Mouse (Mus musculus): ENCODE measurements around the gene Tnfsf14. TPM values are rescaled to one million over a fixed set of nuclear protein-coding genes. Genes with fewer than 3 reads are reported as not detected.

Tnfsf14 gene
- polyA plus RNA-seq, 1 experiment from 2014 or later, result not detected

DNA sequence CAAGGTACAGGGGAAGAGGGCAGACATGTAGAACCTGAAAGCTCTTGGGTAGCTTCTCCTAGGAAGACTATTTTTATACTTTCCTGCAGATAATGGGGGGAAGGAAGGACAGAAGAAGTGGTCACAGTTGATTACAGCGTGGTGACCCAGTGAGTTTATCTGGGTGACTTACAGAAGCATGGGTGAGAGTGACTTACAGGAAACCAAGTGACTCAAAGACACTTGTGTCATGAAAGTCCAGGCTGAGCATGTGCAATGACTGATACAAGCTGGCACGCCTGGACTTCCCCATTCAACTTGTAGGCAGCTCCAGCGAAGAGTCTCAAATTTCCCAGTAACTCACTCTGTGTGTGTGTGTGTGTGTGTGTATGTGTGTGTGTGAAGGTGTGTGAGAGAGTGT lies 4.3 kb upstream of the Tnfsf14 start:
- Histone ChIP-seq H3K9me3 (no peaks in the 10 kb centered on the region), H3K4me3 (no peak overlapping the region)
- no peak for ATAC-seq (ENCODE audit: insufficient number of reproducible peaks, insufficient read depth, low FRiP score, low TSS enrichment, low read depth)

DNA sequence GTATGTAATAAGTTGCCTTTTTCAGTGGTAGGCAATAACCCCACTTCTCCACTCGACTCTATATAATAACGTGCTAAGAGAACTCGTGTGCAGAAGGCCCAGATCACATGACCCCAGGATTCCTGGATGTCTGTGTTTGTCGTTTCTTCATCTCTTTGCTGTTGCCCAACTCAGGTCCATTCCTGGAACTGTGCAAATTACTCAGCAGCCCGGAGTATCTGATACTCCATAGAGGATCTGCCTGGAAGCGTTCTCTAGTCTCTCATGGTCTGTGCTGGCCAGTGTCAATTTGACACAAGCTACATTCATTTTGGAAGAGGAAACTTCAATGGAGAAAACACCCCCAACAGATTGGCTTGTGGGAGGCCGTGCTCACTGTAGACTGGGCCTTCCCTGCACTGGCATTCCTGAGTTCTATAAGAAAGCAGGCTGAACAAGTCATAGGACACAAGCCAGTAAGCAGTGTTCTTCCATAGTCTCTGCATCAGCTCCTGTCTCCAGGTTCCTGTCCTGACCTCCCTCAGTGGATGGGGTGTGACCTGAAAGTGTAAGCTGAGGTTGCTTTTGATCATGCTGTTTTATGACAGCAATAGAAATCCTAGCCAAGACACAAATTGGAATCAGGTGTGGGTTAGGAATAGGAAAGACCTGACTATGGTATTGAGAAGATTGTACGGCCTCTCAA lies 1.5 kb upstream of the Tnfsf14 start:
- no peak overlapping the region for H3K4me3 ChIP-seq
- 73% methylated on average over 8 of the region's 8 CpGs for WGBS
- no peak for ATAC-seq (ENCODE audit: insufficient number of reproducible peaks, insufficient read depth, low FRiP score, low TSS enrichment, low read depth)
- H3K36me3 ChIP-seq, result no peaks in the 10 kb centered on the region
- no peaks in the 10 kb centered on the region for H3K4me1 ChIP-seq
- no peak overlapping the region for H3K27ac ChIP-seq
- no peak overlapping the region for H3K9ac ChIP-seq
- no peaks in the 10 kb centered on the region for H3K27me3 ChIP-seq
- no peaks in the 10 kb centered on the region for H3K9me3 ChIP-seq
- no peak overlapping the region for H3K4me2 ChIP-seq

More for the DNA sequence above, 4.3 kb upstream of the Tnfsf14 start:
- no peak overlapping the region for H3K27ac ChIP-seq
- no peaks in the 10 kb centered on the region for H3K4me1 ChIP-seq
- no peaks in the 10 kb centered on the region for H3K27me3 ChIP-seq
- no peak overlapping the region for H3K9ac ChIP-seq
- no peaks in the 10 kb centered on the region for H3K36me3 ChIP-seq
- WGBS, result 72% methylated on average over 3 of the region's 3 CpGs
- H3K4me2 ChIP-seq, result no peak overlapping the region

DNA sequence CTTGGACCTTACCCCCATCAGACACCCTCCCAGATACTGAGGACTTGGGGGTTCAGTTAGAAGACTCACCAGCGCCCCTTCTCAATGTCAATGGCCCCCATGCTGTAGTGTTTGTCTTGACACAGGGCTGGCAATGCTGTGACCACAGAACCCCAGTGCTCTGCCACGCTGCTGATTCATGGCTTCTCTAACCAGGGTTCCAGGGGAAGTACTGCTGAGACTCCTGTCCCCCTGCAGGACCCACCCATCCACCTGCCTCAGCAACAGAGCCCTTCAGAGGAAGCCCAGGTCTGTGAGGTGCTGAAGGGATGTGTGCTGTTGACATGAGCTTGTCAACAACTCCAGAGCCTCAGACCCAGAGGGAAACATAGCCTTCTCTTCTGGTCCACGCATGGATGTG lies 794 bp upstream of the Tnfsf14 start:
- H3K27ac ChIP-seq, result no peak overlapping the region
- H3K9me3 ChIP-seq, result no peaks in the 10 kb centered on the region
- H3K4me2 ChIP-seq, result no peak overlapping the region
- no peaks in the 10 kb centered on the region for H3K4me1 ChIP-seq
- no peaks in the 10 kb centered on the region for H3K27me3 ChIP-seq
- H3K9ac ChIP-seq, result no peak overlapping the region
- no peak for ATAC-seq (ENCODE audit: insufficient number of reproducible peaks, insufficient read depth, low FRiP score, low TSS enrichment, low read depth)
- no peaks in the 10 kb centered on the region for H3K36me3 ChIP-seq
- no peak overlapping the region for H3K4me3 ChIP-seq
- 76% methylated on average over 3 of the region's 3 CpGs for WGBS

DNA sequence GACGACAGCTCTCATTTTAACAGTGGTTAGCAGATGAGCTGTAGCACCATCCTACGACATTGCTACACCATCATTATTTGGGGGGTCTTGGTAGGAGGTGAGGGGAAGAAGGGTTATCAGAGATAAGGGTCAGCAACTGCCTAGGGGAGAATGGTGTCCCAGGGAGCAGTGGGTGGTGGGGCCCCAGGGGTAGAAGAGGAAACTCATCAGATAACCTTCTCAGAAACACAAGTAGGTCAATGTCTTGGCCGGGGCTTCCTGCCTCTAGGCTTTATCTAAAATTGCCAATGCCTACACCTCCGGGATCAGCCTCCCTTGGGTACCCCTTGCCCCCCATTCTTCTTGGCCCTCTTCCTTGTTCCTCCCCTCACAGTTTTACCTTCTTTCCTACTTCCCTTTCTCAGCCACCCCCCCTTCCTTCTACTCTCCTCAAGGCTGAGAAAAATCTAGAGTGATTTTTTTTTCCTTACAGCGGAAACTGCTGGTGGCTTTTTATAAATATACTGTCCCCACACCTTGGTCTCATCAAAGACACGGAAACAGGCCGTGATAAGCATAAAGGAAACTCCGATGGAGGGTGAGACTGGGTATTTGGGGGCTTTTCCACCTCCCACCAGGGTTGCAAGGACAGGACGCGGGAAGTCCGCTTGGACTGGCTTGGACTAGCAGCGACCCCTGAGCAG lies 5.3 kb downstream of the Tnfsf14 start:
- Histone ChIP-seq H3K9me3 (no peaks in the 10 kb centered on the region), H3K4me2 (no peak overlapping the region), H3K4me1 (no peaks in the 10 kb centered on the region), H3K27me3 (no peaks in the 10 kb centered on the region), H3K36me3 (no peaks in the 10 kb centered on the region), H3K27ac (no peak overlapping the region), H3K4me3 (no peak overlapping the region), H3K9ac (no peak overlapping the region)
- ATAC-seq (ENCODE audit: insufficient number of reproducible peaks, insufficient read depth, low FRiP score, low TSS enrichment, low read depth), result no peak
- 82% methylated on average over 12 of the region's 12 CpGs for WGBS

DNA sequence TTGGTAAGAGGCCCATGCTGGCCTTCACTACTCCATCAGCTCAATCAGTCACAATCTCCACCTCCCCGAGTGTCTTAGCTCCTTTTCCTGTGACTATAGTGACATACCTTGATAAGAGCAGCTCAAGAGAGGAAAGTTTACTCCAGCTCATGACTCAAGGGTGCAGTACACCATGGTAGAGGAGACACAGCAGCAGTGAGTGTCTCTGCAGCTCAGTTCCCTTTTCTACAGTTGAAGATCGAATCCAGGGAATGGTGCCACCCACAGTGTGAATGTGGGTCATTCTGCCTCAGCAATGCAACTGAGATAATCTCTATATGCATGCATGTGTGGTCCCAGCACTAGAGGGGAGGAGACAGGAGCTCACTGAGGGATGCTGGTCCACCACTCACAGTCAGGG lies 8.3 kb downstream of the Tnfsf14 start:
- Histone ChIP-seq H3K27me3 (no peaks in the 10 kb centered on the region), H3K4me3 (no peak overlapping the region), H3K9me3 (no peaks in the 10 kb centered on the region), H3K4me2 (no peak overlapping the region), H3K27ac (no peak overlapping the region), H3K4me1 (no peaks in the 10 kb centered on the region), H3K36me3 (no peaks in the 10 kb centered on the region), H3K9ac (no peak overlapping the region)
- 72% methylated on average over 2 of the region's 2 CpGs for WGBS
- no peak for ATAC-seq (ENCODE audit: insufficient number of reproducible peaks, insufficient read depth, low FRiP score, low TSS enrichment, low read depth)

DNA sequence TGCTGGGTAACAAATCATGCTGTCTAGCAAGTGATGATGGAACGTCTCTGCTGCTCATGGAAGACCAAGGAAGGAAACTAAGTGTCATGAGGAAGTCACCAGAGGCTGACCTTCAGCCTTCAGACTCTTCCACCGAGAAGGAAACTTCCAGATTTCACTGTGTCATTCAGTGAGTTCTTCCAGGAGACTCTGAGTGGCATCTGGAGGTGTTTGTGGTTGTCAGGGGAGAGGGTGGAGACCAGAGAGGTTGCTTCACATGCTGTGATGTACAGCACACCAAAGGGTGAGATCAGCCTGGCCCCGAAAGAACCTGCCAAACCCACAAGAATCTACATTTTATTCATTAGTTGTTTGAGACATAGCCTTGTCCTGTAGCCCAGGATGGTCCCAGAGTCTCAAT lies 11.1 kb downstream of the Tnfsf14 start:
- Histone ChIP-seq H3K4me3 (no peak overlapping the region), H3K9ac (no peak overlapping the region), H3K27me3 (no peaks in the 10 kb centered on the region), H3K36me3 (no peaks in the 10 kb centered on the region), H3K4me1 (no peaks in the 10 kb centered on the region), H3K9me3 (no peaks in the 10 kb centered on the region), H3K4me2 (no peak overlapping the region), H3K27ac (no peak overlapping the region)
- WGBS, result 67% methylated on average over 3 of the region's 3 CpGs
- no peak for ATAC-seq (ENCODE audit: insufficient number of reproducible peaks, insufficient read depth, low FRiP score, low TSS enrichment, low read depth)

GRCm38 (mm10) chr17:57180363-57180762 lies 13.6 kb downstream of the Tnfsf14 start:
- no peak for ATAC-seq (ENCODE audit: insufficient number of reproducible peaks, insufficient read depth, low FRiP score, low TSS enrichment, low read depth)
- Histone ChIP-seq H3K4me1 (no peaks in the 10 kb centered on the region), H3K27ac (no peak overlapping the region), H3K36me3 (no peaks in the 10 kb centered on the region), H3K27me3 (no peaks in the 10 kb centered on the region), H3K4me3 (no peak overlapping the region), H3K9me3 (no peaks in the 10 kb centered on the region), H3K9ac (no peak overlapping the region), H3K4me2 (no peak overlapping the region)
- WGBS, result 35% methylated on average over 8 of the region's 8 CpGs

GRCm38 (mm10) chr17:57173351-57173750 lies 20.6 kb downstream of the Tnfsf14 start:
- no peak overlapping the region for H3K4me3 ChIP-seq
- no peaks in the 10 kb centered on the region for H3K9me3 ChIP-seq
- no peaks in the 10 kb centered on the region for H3K36me3 ChIP-seq
- no peaks in the 10 kb centered on the region for H3K27me3 ChIP-seq
- H3K9ac ChIP-seq, result no peak overlapping the region
- H3K27ac ChIP-seq, result no peak overlapping the region
- no peak overlapping the region for H3K4me2 ChIP-seq
- ATAC-seq (ENCODE audit: insufficient number of reproducible peaks, insufficient read depth, low FRiP score, low TSS enrichment, low read depth), result no peak
- H3K4me1 ChIP-seq, result no peaks in the 10 kb centered on the region
- 63% methylated on average over 4 of the region's 4 CpGs for WGBS

DNA sequence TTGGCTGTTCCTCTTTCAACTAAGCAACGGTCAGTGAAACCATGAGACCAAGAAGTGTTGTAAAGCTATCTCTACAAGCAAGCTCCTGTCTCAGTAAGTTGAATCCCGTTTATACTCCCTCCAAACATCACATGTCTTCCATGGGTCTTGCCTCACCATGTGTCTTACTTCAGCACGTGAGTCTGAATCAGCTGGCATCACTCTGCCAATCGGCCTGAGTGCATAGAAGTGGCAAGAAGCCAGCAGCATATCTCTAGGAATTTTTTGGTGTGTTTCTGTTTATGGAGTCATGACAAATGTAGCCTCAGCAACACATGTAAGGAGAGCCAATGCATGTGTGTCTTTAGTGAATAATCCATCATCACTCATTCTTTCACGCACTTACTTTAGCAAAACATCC lies 21.6 kb downstream of the Tnfsf14 start:
- H3K9ac ChIP-seq, result no peak overlapping the region
- WGBS, result 67% methylated on average over 5 of the region's 5 CpGs

DNA sequence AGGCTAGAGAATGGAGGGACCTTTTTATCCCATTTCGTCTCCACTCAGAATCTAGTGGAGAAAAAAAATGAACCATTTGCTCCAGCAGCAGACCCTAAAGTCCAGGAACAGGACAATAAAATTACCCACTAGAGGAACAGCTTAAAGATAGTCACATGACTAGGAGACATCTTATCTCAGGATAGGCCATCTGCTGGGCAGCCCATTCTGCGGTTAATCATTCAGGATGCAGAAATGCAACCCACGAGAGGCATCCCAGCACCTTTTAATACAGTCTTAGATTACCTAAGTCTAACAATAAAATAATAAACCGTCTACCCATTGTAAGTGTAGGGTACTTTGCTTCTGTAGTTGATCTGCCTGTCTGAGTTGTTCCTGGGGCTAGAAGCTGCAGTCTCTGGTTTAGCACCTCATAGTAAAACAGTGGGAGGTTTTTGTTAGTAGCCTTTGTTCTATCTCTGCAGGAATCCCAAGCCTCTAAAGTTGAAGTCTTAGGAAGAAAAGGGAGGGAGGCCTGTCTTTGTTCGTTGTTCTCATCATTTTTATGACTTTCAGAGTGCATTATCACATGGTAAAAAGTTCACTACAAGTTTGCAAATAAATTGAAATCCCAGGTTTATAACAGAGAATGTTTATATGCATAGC lies 23.2 kb downstream of the Tnfsf14 start:
- Histone ChIP-seq H3K27ac (no peak overlapping the region), H3K9me3 (no peaks in the 10 kb centered on the region), H3K4me1 (no peaks in the 10 kb centered on the region), H3K9ac (no peak overlapping the region), H3K36me3 (no peaks in the 10 kb centered on the region), H3K4me3 (no peak overlapping the region), H3K27me3 (0 out of 2 replicates have a peak, but pooled peaks cover 5% of the 10 kb centered on the region), H3K4me2 (no peak overlapping the region)
- no peak for ATAC-seq (ENCODE audit: insufficient number of reproducible peaks, insufficient read depth, low FRiP score, low TSS enrichment, low read depth)
- 59% methylated on average over 5 of the region's 5 CpGs for WGBS

More for the DNA sequence above, 21.6 kb downstream of the Tnfsf14 start:
- H3K9me3 ChIP-seq, result no peaks in the 10 kb centered on the region
- no peak overlapping the region for H3K27ac ChIP-seq
- H3K4me1 ChIP-seq, result no peaks in the 10 kb centered on the region
- H3K4me3 ChIP-seq, result no peak overlapping the region
- H3K27me3 ChIP-seq, result no peaks in the 10 kb centered on the region
- H3K36me3 ChIP-seq, result no peaks in the 10 kb centered on the region
- no peak overlapping the region for H3K4me2 ChIP-seq
- ATAC-seq (ENCODE audit: insufficient number of reproducible peaks, insufficient read depth, low FRiP score, low TSS enrichment, low read depth), result no peak

DNA sequence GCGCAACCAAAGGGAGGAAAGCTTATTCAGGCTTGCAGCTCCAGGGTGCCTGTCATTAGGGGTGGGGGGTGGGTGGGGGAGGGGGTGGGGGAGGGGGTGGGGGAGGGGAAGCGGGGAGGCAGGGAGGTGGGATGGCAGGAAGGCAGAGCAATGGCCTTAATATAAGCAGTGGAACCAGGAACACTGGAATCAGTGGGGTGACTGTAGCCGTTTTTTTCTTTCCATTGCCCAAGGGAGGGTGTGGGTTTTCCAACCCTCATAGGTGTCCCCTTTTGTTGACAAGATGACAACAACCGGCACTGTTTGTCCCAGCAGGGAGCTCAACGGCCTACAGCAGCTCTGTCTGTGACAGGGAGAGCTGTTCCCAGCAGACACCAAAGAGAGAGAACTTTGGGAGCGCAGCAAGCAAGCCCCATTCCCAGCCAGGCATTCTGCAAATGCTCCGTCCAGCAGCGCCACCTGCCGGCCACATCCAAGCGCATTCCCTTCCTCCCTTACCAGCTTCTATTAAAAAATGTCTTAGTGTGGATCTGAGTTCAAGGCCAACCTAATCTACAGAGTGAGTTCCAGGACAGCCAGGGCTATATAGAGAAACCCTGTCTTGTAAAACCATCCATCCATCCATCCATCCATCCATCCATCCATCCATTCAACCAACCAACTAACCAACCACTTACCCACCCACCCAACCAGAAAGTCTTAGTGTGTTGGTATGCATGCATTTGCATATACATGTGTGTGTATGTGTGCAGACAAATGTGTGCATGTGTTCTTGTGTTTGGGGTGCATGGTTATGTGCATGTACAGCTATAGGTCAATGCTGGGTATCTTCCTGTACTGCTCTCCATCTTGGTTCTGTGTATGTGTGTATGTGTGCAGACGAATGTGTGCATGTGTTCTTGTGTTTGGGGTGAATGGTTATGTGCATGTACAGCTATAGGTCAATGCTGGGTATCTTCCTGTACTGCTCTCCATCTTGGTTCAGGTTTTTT lies 26.9 kb downstream of the Tnfsf14 start:
- Histone ChIP-seq H3K9ac (no peak overlapping the region), H3K27ac (no peak overlapping the region), H3K4me1 (no peaks in the 10 kb centered on the region), H3K27me3 (0 out of 2 replicates have a peak, but pooled peaks cover 5% of the 10 kb centered on the region), H3K4me2 (peak overlapping the region; percentile 42), H3K9me3 (no peaks in the 10 kb centered on the region), H3K4me3 (no peak overlapping the region), H3K36me3 (no peaks in the 10 kb centered on the region)
- ATAC-seq (ENCODE audit: insufficient number of reproducible peaks, insufficient read depth, low FRiP score, low TSS enrichment, low read depth), result peak; percentile 27; the same call in 1 of the 2 replicates
- 12% methylated on average over 10 of the region's 11 CpGs for WGBS
